Mouse (Mus musculus): Measurements from ENCODE around the gene Fam219b.

Gene Fam219b

GRCm38 (mm10) chr9:57525516-57525915 is 11.8 kb upstream of the Fam219b start:
- peak; percentile 9 for DNase-seq (ENCODE audit: low read depth)

GRCm38 (mm10) chr9:57526435-57526834 is 10.9 kb upstream of the Fam219b start:
- no peak for DNase-seq (ENCODE audit: low read depth)

GRCm38 (mm10) chr9:57531946-57532345 is 5.4 kb upstream of the Fam219b start:
- no peak for DNase-seq (ENCODE audit: low read depth)

- no peak for DNase-seq (ENCODE audit: low read depth)
These were observed 966 bp upstream of the Fam219b start for GRCm38 (mm10) chr9:57536362-57536761.

GRCm38 (mm10) chr9:57537728-57538181 is 427 bp downstream of the Fam219b start:
- DNase-seq (ENCODE audit: low read depth) = peak; percentile 29

GRCm38 (mm10) chr9:57539550-57539949 is 2.2 kb downstream of the Fam219b start:
- DNase-seq (ENCODE audit: low read depth) = no peak

GRCm38 (mm10) chr9:57541312-57541711 is 4.0 kb downstream of the Fam219b start:
- peak; percentile 83 for DNase-seq (ENCODE audit: low read depth)

GRCm38 (mm10) chr9:57543951-57544350 is 6.6 kb downstream of the Fam219b start:
- DNase-seq (ENCODE audit: low read depth) = no peak

- peak; percentile 20 for DNase-seq (ENCODE audit: low read depth)
These were observed 10.0 kb downstream of the Fam219b start for GRCm38 (mm10) chr9:57547287-57547686.

GRCm38 (mm10) chr9:57547869-57548268 is 10.5 kb downstream of the Fam219b start:
- no peak for DNase-seq (ENCODE audit: low read depth)

GRCm38 (mm10) chr9:57549186-57549585 is 11.9 kb downstream of the Fam219b start:
- no peak for DNase-seq (ENCODE audit: low read depth)

GRCm38 (mm10) chr9:57550126-57550862 is 13.0 kb downstream of the Fam219b start:
- no peak for DNase-seq (ENCODE audit: low read depth)

- DNase-seq (ENCODE audit: low read depth) = peak; percentile 78
These were observed 15.0 kb downstream of the Fam219b start, which contains the start of gene Mpi for GRCm38 (mm10) chr9:57552139-57552887. Gene Mpi (minus strand): TSS chr9:57552763.

GRCm38 (mm10) chr9:57553119-57553518 is 15.8 kb downstream of the Fam219b start:
- no peak for DNase-seq (ENCODE audit: low read depth)

GRCm38 (mm10) chr9:57554753-57555152 is 17.4 kb downstream of the Fam219b start:
- no peak for DNase-seq (ENCODE audit: low read depth)

- DNase-seq (ENCODE audit: low read depth) = no peak
These were observed 19.9 kb downstream of the Fam219b start for GRCm38 (mm10) chr9:57557215-57557614.

- no peak for DNase-seq (ENCODE audit: low read depth)
These were observed 21.3 kb downstream of the Fam219b start for GRCm38 (mm10) chr9:57558625-57559024.

GRCm38 (mm10) chr9:57559568-57559967 is 22.2 kb downstream of the Fam219b start:
- DNase-seq (ENCODE audit: low read depth) = no peak

GRCm38 (mm10) chr9:57560263-57560662 is 22.9 kb downstream of the Fam219b start:
- peak; percentile 3 for DNase-seq (ENCODE audit: low read depth)

- DNase-seq (ENCODE audit: low read depth) = peak; percentile 92
These were observed 23.8 kb downstream of the Fam219b start, which contains the start of gene Scamp2 for GRCm38 (mm10) chr9:57560861-57561710. Gene Scamp2 (plus strand): TSS chr9:57560943.

GRCm38 (mm10) chr9:57561711-57562099 is 24.4 kb downstream of the Fam219b start:
- DNase-seq (ENCODE audit: low read depth) = no peak

GRCm38 (mm10) chr9:57562896-57563372 is 25.6 kb downstream of the Fam219b start:
- peak; percentile 49 for DNase-seq (ENCODE audit: low read depth)

Measured in NIH3T3 (cell line).